Mouse (Mus musculus): ENCODE measurements around the gene Gm11992.

- no peak for TF ChIP-seq CTCF (conservative IDR thresholded peaks at IDR 0.05 in 1 of 2, IDR thresholded peaks at IDR 0.05 in 1 of 2; ENCODE audit: low read depth in 2 of 2, low read length in 2 of 2)
- TF ChIP-seq TBP (conservative IDR thresholded peaks at IDR 0.05; ENCODE audit: low read depth, low read length), result no peak
Observed at GRCm38 (mm10) chr11:9048011-9048702, at the start of gene Gm11992.
